Mouse (Mus musculus) WW6 (cell line): Measurements from ENCODE around the gene Ubqln4.
"Not testable (repeated sequence)": the region's sequence is repeated elsewhere in the genome, so short reads cannot be mapped to it uniquely, and the experiment has no call there.

Experiments
- DNase-seq: peaks from one replicate; pipeline ENCODE4 v3.0.0-alpha.2; 2013; ENCODE audit warnings: low read depth, low spot score

Gene Ubqln4

GRCm38 (mm10) chr3:88596547-88596946 is 43.0 kb downstream of the Ubqln4 start:
- not testable (repeated sequence) for DNase-seq

GRCm38 (mm10) chr3:88602466-88602865 is 48.9 kb downstream of the Ubqln4 start:
- DNase-seq, result no peak

GRCm38 (mm10) chr3:88603714-88604161 is 50.2 kb downstream of the Ubqln4 start:
- no peak for DNase-seq

- DNase-seq, result no peak
These were observed 51.3 kb downstream of the Ubqln4 start for GRCm38 (mm10) chr3:88604863-88605262.

- not testable (repeated sequence) for DNase-seq
These were observed 52.1 kb downstream of the Ubqln4 start, which contains the start of gene Arhgef2 for GRCm38 (mm10) chr3:88605666-88606065. TSS of gene Arhgef2 (plus strand) at chr3:88605966.

GRCm38 (mm10) chr3:88607065-88607757 is 53.7 kb downstream of the Ubqln4 start:
- peak; percentile 82 for DNase-seq

- DNase-seq, result no peak
These were observed 54.2 kb downstream of the Ubqln4 start for GRCm38 (mm10) chr3:88607758-88608138.

GRCm38 (mm10) chr3:88609066-88609465 is 55.5 kb downstream of the Ubqln4 start:
- DNase-seq, result no peak

GRCm38 (mm10) chr3:88614418-88614817 is 60.9 kb downstream of the Ubqln4 start:
- no peak for DNase-seq

GRCm38 (mm10) chr3:88615117-88615516 is 61.6 kb downstream of the Ubqln4 start:
- no peak for DNase-seq

- no peak for DNase-seq
These were observed 62.4 kb downstream of the Ubqln4 start for GRCm38 (mm10) chr3:88615902-88616391.

GRCm38 (mm10) chr3:88616951-88617500 is 63.5 kb downstream of the Ubqln4 start:
- DNase-seq, result no peak

- no peak for DNase-seq
These were observed 64.7 kb downstream of the Ubqln4 start for GRCm38 (mm10) chr3:88618074-88618871.
